ENCODE assay signal across 8 mouse cellular contexts in genomic region chr10:26695212-26695933, GRCm38 (mm10). TPM values are rescaled to one million over a fixed set of nuclear protein-coding genes. Genes with fewer than 3 reads are reported as not detected.
DNase-seq lines count a peak whose midpoint lies in the region; ATAC-seq and TF ChIP-seq lines count a peak whose summit lies in the region.

No protein-coding gene starts in this region.

- 0 out of 2 replicates have a peak, but pooled peaks cover 3% of the 10 kb centered on the region for H3K27me3 ChIP-seq in kidney, embryonic 14.5 days (ENCODE audit: control insufficient read depth, insufficient read depth, low read length)
- no peaks in the 10 kb centered on the region; the same call in 1 of the 2 replicates for H3K27me3 ChIP-seq in heart, postnatal 0 days (ENCODE audit: control insufficient read depth, insufficient read depth, low read length)
- peaks cover 5% of the 10 kb centered on the region; the same call in 1 of the 2 replicates for H3K27me3 ChIP-seq in midbrain, embryonic 13.5 days

- H3K4me2 ChIP-seq in kidney, embryonic 14.5 days (replicated peaks; ENCODE audit: low read depth, low read length), result peak overlapping the region; percentile 70
- peak overlapping the region; percentile 61 for H3K4me2 ChIP-seq in heart, postnatal 0 days (ENCODE audit: low read depth, low read length)
- peak overlapping the region; percentile 66 for H3K4me2 ChIP-seq in midbrain, embryonic 13.5 days (replicated peaks)

- no peak overlapping the region for H3K27ac ChIP-seq in kidney, embryonic 14.5 days (ENCODE audit: low read depth, low read length)
- H3K27ac ChIP-seq in cortical plate, adult 2 months (ENCODE audit: insufficient read depth, low read length), result no peak overlapping the region
- no peak overlapping the region for H3K27ac ChIP-seq in heart, postnatal 0 days (ENCODE audit: low read depth)
- peak overlapping the region; percentile 81 for H3K27ac ChIP-seq in midbrain, embryonic 13.5 days

- no peaks in the 10 kb centered on the region for H3K36me3 ChIP-seq in kidney, embryonic 14.5 days (ENCODE audit: control insufficient read depth, insufficient read depth, low read length)
- H3K36me3 ChIP-seq in heart, postnatal 0 days (replicated peaks; ENCODE audit: control insufficient read depth, insufficient read depth, low read length), result no peaks in the 10 kb centered on the region
- H3K36me3 ChIP-seq in midbrain, embryonic 13.5 days, result no peaks in the 10 kb centered on the region

- TF ChIP-seq EP300 in heart, postnatal 0 days (IDR thresholded peaks at IDR 0.05; ENCODE audit: low read depth), result no peak

- peak overlapping the region; percentile 33 for H3K4me3 ChIP-seq in kidney, embryonic 14.5 days (ENCODE audit: low read length)
- peak overlapping the region; percentile 69 for H3K4me3 ChIP-seq in cortical plate, adult 2 months (ENCODE audit: insufficient read depth, low read length)
- H3K4me3 ChIP-seq in heart, postnatal 0 days (ENCODE audit: low read depth, low read length), result peak overlapping the region; percentile 29
- peak overlapping the region; percentile 53 for H3K4me3 ChIP-seq in midbrain, embryonic 13.5 days (replicated peaks)

- WGBS in kidney, embryonic 14.5 days, result 3% methylated on average over 25 of the region's 25 CpGs
- WGBS in heart, postnatal 0 days, result 2% methylated on average over 25 of the region's 25 CpGs
- 2% methylated on average over 25 of the region's 25 CpGs for WGBS in midbrain, embryonic 13.5 days

- no peaks in the 10 kb centered on the region for H3K4me1 ChIP-seq in kidney, embryonic 14.5 days (ENCODE audit: control insufficient read depth, insufficient read depth, low read length)
- no peaks in the 10 kb centered on the region for H3K4me1 ChIP-seq in cortical plate, adult 2 months (ENCODE audit: control insufficient read depth, insufficient read depth, low read length)
- H3K4me1 ChIP-seq in heart, postnatal 0 days (ENCODE audit: control insufficient read depth, insufficient read depth), result no peaks in the 10 kb centered on the region
- H3K4me1 ChIP-seq in midbrain, embryonic 13.5 days (replicated peaks), result peaks cover 4% of the 10 kb centered on the region; the same call in 1 of the 2 replicates

- DNase-seq in kidney, adult 8-10 months, result no peak
- DNase-seq in heart, postnatal 0 days (ENCODE audit: low spot score), result no peak
- DNase-seq in left cerebral cortex, adult 8-10 months (ENCODE audit: low spot score in 2 of 2), result peak; percentile 53 to 54
- peak; percentile 3 to 6 for DNase-seq in thymus, adult 18-20 months

- peak; percentile 92 for TF ChIP-seq POLR2A in cortical plate, adult 2 months (IDR thresholded peaks at IDR 0.05; ENCODE audit: extremely low read depth, insufficient read depth, low read length)

- TF ChIP-seq CTCF in cortical plate, adult 2 months (IDR thresholded peaks at IDR 0.05; ENCODE audit: extremely low read depth, insufficient read depth, low read length), result no peak
- no peak for TF ChIP-seq CTCF in heart, postnatal 0 days (IDR thresholded peaks at IDR 0.05; ENCODE audit: low read depth)

- H3K9me3 ChIP-seq in kidney, embryonic 14.5 days (ENCODE audit: control insufficient read depth, low read length), result no peaks in the 10 kb centered on the region
- H3K9me3 ChIP-seq in heart, postnatal 0 days (replicated peaks; ENCODE audit: control insufficient read depth, low read length), result no peaks in the 10 kb centered on the region
- H3K9me3 ChIP-seq in midbrain, embryonic 13.5 days, result no peaks in the 10 kb centered on the region

- ATAC-seq in kidney, embryonic 14.5 days (ENCODE audit: low FRiP score, low TSS enrichment), result peak; percentile 81
- ATAC-seq in heart, postnatal 0 days (ENCODE audit: insufficient read depth, low read depth), result 0 out of 2 replicates have a peak, but pooled peaks have one; percentile 8
- ATAC-seq in midbrain, embryonic 13.5 days, result peak; percentile 99
- ATAC-seq in erythroblast, adult 5-6 weeks (replicated peaks; ENCODE audit: low FRiP score, poor library complexity, severe bottlenecking), result no peak

- peak overlapping the region; percentile 40 for H3K9ac ChIP-seq in kidney, embryonic 14.5 days (ENCODE audit: low read depth, low read length)
- H3K9ac ChIP-seq in heart, postnatal 0 days (replicated peaks; ENCODE audit: low read depth, low read length), result 0 out of 2 replicates have a peak overlapping the region, but pooled peaks have one; percentile 1
- peak overlapping the region; percentile 69 for H3K9ac ChIP-seq in midbrain, embryonic 13.5 days (replicated peaks)

RNA-seq across cellular contexts. Expression of gene Arhgap18, which starts 57.8 kb away (rescaled TPM):
- 33.1 and 44.1 TPM in 2 replicates for polyA plus RNA-seq in kidney, embryonic 14.5 days (2014; fragmentation: Nextera tagmentation; extraction: Ambion mirVana)
- polyA plus RNA-seq in cortical plate, adult 2 months (2012; rRNA removed), result 5.2 and 6.2 TPM in 2 replicates
- total RNA-seq in heart, postnatal 0 days (2014; rRNA removed; ENCODE audit: low replicate concordance), result 27.7 and 32.5 TPM in 2 replicates
- polyA plus RNA-seq in heart, postnatal 0 days (2015; fragmentation: Nextera tagmentation; extraction: Ambion mirVana), result 28.9 and 31.7 TPM in 2 replicates
- total RNA-seq in left cerebral cortex, adult 8-10 months (2022), result 10 to 100 TPM in 2 of 4 experiments, 1 to 10 TPM in 2; 8.1 to 11.6 (median 10.3) TPM
- polyA plus RNA-seq in midbrain, embryonic 13.5 days (2015; fragmentation: Nextera tagmentation; extraction: Ambion mirVana), result 17.3 and 20.5 TPM in 2 replicates
- 9.4 and 13.3 TPM in 2 replicates for total RNA-seq in erythroblast, adult 5-6 weeks (2015; ENCODE audit: low replicate concordance)
- total RNA-seq in erythroblast, adult 5-6 weeks (2017; ENCODE audit: low replicate concordance), result 6.7 and 24.1 TPM in 2 replicates

Comparison
In these comparisons a context has a peak if more than half of its experiments do, and no peak if none do; other contexts are left out.
1. H3K9ac ChIP-seq: peak in every context shown above with its lines; median percentile 69 in midbrain, embryonic 13.5 days; 40 in kidney, embryonic 14.5 days; 1 in heart, postnatal 0 days.
2. DNase-seq: peak in left cerebral cortex, adult 8-10 months (2 of 2) and thymus, adult 18-20 months (2 of 2); none in kidney, adult 8-10 months (0 of 2) and heart, postnatal 0 days (single experiment).
3. Peak in every context shown above with its lines, with median percentiles within 50 percentile points of each other: H3K4me2 ChIP-seq and H3K4me3 ChIP-seq.